Mouse (Mus musculus) left cerebral cortex, adult 18-20 months (tissue): ENCODE data around the gene Rab5c. TPM values are rescaled to one million over a fixed set of nuclear protein-coding genes. Genes with fewer than 3 reads are reported as not detected.
A peak's percentile ranks its signal among the peaks of the same experiment; 100 is the strongest.

Source experiments
- DNase-seq, 2 experiments: peaks; one replicate each; pipeline ENCODE4 v3.0.0; 2021 to 2022; ENCODE audit warnings: low spot score in 2 of 2, mixed read lengths in 1 of 2
- total RNA-seq, 2 experiments: library from RNA; stranded (reverse); gene quantifications; 2 replicates each; pipeline ENCODE4 v1.2.3; 2021

The Rab5c gene
- total RNA-seq, 2 experiments from 2014 or later: 152 to 162 TPM

DNA sequence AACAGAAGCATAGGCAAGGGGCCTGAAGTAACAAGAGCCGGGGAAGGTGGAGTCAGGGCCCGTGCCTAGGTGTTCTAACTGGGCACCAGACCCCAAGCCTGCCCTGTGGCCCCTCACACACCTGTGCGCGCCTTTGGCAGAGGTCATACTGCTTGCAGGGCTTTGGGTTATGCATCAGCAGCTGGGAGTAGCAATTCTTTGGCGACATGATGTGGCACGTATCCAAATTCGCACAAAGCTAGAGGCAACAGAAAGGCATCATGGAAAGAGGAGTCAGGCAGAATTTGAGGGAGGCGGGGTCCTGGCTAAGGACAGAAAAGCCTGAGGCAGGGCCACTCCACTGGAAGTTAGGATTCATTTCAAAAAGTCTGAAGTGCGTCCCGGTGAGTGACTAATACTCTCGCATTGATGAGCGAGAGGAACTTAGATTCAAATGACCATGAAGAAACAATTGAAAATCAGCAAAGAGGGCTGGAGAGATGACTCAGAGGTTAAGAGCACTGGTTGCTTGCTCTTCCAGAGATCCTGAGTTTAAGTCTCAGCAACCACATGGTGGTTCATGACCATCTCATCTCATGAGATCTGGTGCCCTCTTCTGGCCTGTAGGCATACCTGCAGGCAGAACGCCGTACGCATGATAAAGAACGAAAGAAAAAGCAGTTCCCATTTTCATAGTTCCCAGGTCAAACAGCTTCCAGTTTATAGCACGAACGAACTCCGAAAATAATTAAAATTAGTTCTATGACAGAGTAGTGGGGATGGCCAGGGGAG is 35.7 kb downstream of the Rab5c start:
- peak; percentile 60 to 74 for DNase-seq

DNA sequence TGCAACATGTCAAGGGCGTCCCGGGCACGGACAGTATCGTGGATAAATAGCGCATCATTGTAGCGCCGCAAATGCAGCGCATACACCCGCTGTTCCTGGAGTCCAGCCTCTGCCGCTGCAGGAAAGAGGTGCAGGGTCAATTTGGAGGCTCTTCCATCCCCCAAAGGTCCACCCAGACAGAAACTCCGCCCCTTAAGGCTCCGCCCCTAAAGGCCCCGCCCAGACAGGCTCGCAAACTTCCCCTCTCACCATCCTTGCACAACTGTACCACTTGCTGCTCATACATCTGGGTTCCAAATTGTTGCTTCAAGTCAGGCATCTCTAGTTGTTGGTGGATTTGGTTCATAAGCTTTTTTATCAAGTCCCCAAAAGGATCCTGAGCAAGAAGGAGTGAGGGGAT is 36.7 kb downstream of the Rab5c start:
- DNase-seq: no peak

- DNase-seq: no peak
Observed at GRCm38 (mm10) chr11:100700710-100701109, 37.3 kb downstream of the Rab5c start.

- no peak for DNase-seq
Observed at GRCm38 (mm10) chr11:100697921-100698320, 40.1 kb downstream of the Rab5c start.

DNA sequence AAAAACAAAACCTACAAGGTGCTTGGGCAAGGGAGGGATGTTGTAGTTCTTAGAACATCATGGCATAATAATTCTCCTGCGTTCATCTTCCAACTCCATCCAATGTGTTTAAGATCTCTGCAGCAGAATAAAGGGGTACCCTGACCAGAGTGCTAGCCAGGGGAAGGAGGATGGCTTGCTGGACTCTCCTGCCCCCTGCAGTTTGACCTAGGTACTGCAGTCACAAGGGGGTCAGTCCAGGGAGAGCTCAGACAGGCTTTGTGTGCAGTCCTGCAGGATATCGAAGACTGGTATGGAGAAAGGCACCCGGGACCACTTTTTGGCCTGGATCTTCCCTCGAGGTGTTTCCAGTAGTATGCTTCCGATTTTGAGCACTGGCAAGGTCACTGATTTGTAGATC is 43.1 kb downstream of the Rab5c start:
- DNase-seq: peak; percentile 73 to 86

- no peak for DNase-seq
Observed at GRCm38 (mm10) chr11:100693154-100693553, 44.9 kb downstream of the Rab5c start.

- no peak for DNase-seq
Observed at GRCm38 (mm10) chr11:100692164-100692616, 45.8 kb downstream of the Rab5c start, which contains the start of gene Zfp385c. Gene Zfp385c, minus strand, starts transcription at chr11:100692455.

GRCm38 (mm10) chr11:100690389-100690788 is 47.6 kb downstream of the Rab5c start:
- no peak for DNase-seq

DNA sequence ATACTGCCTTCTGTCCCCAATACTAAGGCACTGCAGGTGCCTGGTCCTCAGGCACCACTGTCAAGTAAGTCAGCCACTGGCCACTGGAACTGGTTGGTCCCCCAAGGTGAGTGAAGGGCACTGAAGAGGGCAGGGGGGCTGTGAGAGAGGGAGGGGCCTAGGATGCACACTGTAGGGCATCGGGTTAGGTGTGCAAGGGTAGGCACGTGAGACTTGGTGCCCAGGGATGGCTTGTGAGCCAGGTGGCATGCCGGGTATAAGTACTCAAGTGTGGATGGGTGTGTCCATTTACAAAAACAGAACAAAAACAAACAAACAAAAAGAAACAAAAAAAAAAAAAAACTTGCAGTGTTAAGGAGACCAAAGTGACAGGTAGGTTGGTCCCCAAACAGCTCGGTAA is 49.6 kb downstream of the Rab5c start:
- DNase-seq: no peak

DNA sequence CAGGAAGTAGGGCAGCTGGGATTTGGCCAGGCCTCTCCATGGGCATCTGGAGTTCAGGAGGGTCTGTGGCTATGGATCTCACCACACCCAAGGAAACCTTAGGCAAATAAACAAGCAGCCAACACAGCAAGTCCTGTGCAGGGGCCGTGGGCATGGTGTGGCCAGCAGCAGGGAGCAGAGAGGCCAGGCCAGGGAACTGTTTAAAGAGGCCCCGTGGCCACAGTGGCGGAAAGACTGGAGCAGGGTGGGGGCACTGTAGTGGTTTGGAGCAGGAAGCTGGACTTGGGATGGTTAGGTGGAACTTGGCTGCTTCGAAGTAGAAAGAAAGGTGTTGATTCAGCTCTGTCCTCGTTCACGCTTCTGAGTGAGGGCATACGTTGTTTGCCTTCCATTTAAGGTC is 50.8 kb downstream of the Rab5c start:
- DNase-seq: no peak

DNA sequence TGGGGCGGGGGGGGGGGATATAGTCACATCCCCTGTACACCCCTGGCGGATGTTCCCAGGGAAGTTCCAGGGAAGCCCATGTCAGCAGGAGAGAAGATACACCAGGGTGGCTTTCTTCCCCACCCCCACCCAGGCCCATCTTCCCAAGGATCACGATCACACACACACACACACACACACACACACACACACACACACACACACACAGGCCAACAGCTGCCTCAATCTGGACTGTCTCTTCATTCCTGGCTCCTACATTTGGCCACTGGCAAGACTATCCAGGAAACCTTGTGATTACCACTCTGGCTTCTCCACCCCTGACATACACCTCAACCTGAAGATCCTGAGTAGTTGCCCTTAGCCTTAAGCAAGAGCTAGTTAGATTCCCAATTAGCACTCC is 52.6 kb downstream of the Rab5c start:
- no peak for DNase-seq

- DNase-seq: no peak
Observed at GRCm38 (mm10) chr11:100684084-100684483, 53.9 kb downstream of the Rab5c start.

- DNase-seq: no peak
Observed at GRCm38 (mm10) chr11:100682526-100682925, 55.5 kb downstream of the Rab5c start.

DNA sequence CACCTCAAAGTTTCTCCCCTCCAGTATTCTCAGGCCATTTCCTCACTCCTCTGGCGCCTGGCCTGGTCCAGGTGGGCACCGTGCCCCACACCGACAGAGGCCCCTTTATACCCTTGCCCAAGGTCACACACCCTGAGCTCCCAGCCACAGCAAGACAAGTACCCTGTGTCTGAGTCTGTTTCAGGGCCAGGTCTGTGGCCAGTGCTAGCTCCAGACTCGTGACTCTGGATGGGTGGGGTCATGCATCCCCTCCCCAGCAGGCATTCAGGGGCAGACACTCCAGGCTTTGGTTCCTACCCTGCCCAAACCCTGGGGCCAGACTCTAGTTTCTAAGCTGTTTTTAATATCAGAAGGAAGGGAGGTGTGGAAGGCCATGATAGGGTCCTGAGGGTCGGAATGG is 56.2 kb downstream of the Rab5c start:
- no peak for DNase-seq

DNA sequence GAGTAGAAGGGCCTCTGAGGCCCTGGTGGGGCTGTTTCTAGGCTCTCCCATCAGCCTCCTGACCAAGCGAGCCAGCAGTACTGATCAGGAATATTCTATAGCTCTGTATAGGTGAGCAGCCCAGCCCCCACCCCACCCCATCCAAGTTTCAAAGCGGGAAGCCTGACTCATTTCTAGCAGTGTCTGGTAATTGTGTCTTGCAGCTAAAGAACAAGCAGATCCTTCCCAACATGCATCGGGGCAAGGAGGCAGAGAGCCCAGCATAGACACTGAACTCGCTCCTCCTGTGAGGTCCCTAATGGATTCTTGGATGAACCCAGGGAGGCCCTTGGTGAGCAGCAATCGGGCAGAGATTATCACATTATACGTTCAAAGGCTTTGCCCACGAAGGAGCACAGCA is 60.2 kb downstream of the Rab5c start:
- peak; percentile 24 to 26 for DNase-seq

- peak in 1 of 2 experiments; percentile 15 for DNase-seq
Observed at GRCm38 (mm10) chr11:100673169-100673568, 64.8 kb downstream of the Rab5c start.

DNA sequence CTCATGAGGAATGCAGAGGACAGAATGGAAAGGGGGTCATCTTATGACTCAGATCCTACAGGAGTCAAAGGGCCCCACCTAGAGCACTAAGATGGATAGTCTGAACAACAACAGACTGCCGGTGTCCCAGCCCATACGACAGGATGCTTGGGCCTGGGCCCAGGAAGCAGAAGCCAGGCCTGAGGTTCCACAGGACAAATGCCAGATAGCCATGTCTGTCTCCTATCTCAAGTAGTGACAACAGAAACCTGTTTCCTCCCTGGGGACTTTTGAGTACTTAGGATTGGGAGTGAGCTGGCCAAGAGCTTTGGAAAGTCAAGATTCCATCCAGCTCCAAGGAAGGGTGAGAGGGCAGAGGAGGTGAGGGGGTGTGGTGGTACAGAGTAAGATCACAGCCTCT is 66.1 kb downstream of the Rab5c start:
- DNase-seq: no peak

DNA sequence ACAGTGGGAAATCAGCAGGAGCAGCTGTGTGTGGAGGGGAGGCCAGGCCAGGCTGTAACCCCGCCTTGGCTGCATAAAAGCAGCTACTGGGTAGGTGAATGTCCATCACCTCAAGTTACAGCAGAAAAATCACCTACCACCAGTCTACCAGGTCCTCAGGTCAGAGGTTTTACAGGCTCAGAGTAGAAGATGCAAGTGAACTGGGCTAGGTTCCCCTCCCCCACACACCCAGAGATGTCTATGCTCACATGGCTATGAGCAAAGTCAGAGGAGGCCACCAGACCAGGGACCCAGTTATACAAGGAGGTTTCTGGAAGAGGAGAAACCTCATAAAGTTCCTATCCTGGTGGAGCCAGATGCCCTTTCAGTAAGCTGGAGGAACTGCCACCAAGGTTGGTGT is 67.0 kb downstream of the Rab5c start:
- no peak for DNase-seq

Other genes with a start within 250 kb of the Rab5c start
- 100 to 1,000 TPM; 133 to 140 TPM for gene Acly, start 210.2 kb downstream of the Rab5c start, total RNA-seq
- 1 to 10 TPM in 1 of 2 experiments, under 1 TPM in 1; 0.98 to 1.5 TPM for gene Ttc25, start 192.6 kb downstream of the Rab5c start, total RNA-seq
- gene Cnp, start 163.3 kb downstream of the Rab5c start, total RNA-seq: 100 to 1,000 TPM in 1 of 2 experiments, 10 to 100 TPM in 1; 92.4 to 131 TPM
- gene Nkiras2, start 119.0 kb downstream of the Rab5c start, total RNA-seq: 10 to 100 TPM; 11.7 to 13.0 TPM
- 100 to 1,000 TPM; 258 to 267 TPM for gene Dnajc7, start 118.0 kb downstream of the Rab5c start, total RNA-seq
- gene Zfp385c, start 45.8 kb downstream of the Rab5c start, total RNA-seq: under 1 TPM; 0.35 to 0.66 TPM
- 1 to 10 TPM; 1.8 to 2.4 TPM for gene Dhx58, start 33.9 kb downstream of the Rab5c start, total RNA-seq
- 10 to 100 TPM; 63.2 to 63.3 TPM for gene Kat2a, start 25.8 kb downstream of the Rab5c start, total RNA-seq
- not detected for gene Hspb9, start 24.4 kb downstream of the Rab5c start, total RNA-seq
- 10 to 100 TPM; 12.9 to 15.9 TPM for gene Kcnh4, start 21.7 kb upstream of the Rab5c start, total RNA-seq
- gene Hcrt, start 24.7 kb upstream of the Rab5c start, total RNA-seq: not detected
- gene Ghdc, start 32.7 kb upstream of the Rab5c start, total RNA-seq: 1 to 10 TPM; 7.0 to 8.6 TPM
- gene Stat5b, start 112.5 kb upstream of the Rab5c start, total RNA-seq: 10 to 100 TPM; 26.8 to 28.0 TPM
- 1 to 10 TPM; 1.8 to 2.5 TPM for gene Stat5a, start 121.1 kb upstream of the Rab5c start, total RNA-seq
- 10 to 100 TPM; 38.8 to 46.7 TPM for gene Stat3, start 201.3 kb upstream of the Rab5c start, total RNA-seq
- 10 to 100 TPM; 22.7 to 24.9 TPM for gene Cavin1, start 232.7 kb upstream of the Rab5c start, total RNA-seq